Mouse (Mus musculus) frontal cortex, adult (tissue): Measurements from ENCODE around the gene Csrnp1.

ENCODE experiments used
- ATAC-seq: cut with Nextera tagmentation; 2 replicates; pipeline ENCODE4 v1.9.2; 2017; ENCODE audit warnings: mild to moderate bottlenecking, moderate library complexity, mixed read lengths; ENCODE audit not compliant: low TSS enrichment

Csrnp1 gene

GRCm38 (mm10) chr9:119945173-119945900, 39.1 kb downstream of the Csrnp1 start:
- ATAC-seq: no peak

DNA sequence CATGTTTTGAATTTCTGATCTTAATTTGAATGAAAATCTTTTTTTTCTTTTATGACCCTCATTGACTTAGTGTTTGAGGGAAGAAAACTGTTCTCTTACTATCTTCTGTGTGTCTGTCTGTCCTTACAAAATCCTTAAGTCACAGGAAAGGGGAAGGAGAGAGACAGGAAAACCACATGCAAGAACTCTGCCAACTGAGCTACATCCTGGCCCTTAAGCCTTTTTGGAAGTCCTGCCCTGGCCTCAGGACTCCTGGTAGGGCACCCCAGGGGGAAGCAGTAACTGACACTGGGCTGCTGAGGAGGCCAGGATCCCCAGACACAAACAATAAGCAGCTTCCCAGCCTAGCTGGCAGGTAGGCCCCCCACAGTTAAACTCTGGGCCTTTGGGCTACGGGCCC, 41.1 kb downstream of the Csrnp1 start:
- ATAC-seq: no peak

DNA sequence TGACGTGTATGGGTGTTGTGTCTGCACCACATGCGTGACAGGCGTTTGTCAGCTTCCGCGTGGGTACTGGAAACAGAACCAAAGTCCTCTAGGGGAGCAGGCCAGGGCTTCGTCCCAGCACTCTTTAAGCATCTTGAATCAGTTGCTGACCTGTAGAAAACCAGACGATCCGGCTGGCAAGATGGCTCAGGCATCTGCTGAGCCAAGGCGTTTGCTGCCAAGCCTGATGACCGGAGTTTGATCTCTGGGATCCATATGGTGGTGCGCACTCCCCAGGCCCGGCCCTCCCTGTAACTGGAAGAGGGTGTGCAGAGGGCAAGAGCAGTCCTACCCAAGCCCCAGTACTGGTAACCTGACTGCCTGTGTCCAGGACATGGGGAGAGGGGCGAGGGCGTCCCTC, 42.6 kb downstream of the Csrnp1 start:
- ATAC-seq: no peak

GRCm38 (mm10) chr9:119941407-119941806, 43.1 kb downstream of the Csrnp1 start:
- ATAC-seq: no peak

DNA sequence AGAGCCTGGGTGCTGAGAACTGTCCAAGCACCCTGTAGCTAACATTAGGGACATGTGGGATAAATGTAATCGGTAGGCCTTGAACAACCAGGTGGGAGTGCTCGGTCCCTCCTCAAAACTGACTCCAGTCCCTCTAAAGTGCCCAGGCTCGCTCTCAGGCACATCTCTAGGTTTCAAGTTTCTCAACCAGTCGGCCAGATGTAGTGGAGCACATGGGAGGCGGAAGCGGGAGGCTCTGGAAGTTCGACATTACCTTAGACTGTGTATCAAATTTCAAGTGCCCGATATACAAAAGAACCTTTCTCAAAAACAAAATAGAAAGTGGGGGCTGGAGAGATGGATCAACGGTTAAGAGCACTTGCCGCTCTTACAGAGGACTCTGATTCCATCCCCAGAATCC, 44.8 kb downstream of the Csrnp1 start:
- no peak for ATAC-seq

DNA sequence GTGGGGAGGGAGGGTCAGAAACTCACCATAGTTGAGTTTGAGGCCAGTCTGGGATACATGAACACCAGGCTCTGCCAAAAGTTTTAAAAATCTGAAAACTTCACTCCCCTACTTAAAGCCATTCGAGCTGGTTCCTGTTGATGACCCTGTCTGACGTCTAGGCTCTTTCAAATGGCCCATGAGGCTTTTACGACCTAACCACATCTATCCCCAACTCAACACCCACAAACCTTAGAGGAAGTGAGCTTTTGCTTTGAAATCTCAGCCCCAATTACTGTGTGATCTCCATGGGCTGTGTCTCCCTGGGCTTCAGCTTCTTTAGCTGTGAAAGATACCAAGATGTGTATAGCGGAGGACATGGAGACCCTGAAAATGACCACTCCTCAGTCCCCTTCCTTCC, 46.0 kb downstream of the Csrnp1 start:
- ATAC-seq: no peak

GRCm38 (mm10) chr9:119937005-119937773, 47.3 kb downstream of the Csrnp1 start, which contains the start of the genes Gorasp1 and Ttc21a:
Gene Gorasp1 (minus strand): TSS chr9:119937565.
Gene Ttc21a (plus strand): TSS chr9:119937606.
- ATAC-seq: peak; percentile 92

DNA sequence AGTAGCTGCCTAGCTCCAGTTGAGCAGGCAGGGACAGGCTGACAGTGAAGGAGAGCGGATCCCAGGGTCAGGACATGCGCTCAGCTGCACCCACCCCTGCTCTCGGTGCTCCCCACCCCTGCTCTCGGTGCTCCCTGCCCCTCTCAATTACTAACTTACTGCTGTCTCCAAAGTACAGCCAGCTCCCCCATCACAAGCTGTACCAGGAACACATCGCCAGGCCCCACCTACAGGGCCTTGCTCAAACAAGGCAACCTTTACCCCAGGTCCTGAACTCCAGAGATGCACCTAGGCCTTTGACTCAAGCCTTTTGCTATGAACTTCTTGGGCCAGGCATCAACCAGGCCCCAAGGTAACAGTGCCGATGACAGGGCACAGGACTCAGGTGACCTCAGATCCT, 50.8 kb downstream of the Csrnp1 start:
- no peak for ATAC-seq

- ATAC-seq: no peak
Measured at GRCm38 (mm10) chr9:119932358-119932757, 52.1 kb downstream of the Csrnp1 start.

GRCm38 (mm10) chr9:119926497-119926896, 58.0 kb downstream of the Csrnp1 start:
- no peak for ATAC-seq

DNA sequence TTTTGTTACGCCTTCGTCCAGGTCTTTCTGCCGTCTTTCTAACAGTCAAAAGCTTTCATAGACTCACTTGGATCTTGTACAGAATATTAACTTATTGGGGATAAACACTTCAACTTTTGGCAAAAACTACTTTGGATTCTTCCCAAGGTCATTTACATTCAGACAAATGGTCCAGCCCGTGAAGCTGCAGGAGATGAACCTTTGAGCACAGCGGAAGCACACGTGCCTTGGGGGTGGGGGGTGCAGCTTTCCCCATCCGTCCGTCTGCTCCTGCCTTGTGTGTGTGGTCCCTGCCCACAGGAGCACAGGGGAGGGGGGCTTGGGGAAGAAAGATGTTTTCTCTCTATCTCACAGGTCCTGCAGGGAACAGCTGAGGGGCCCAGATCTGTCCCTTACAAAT, 58.7 kb downstream of the Csrnp1 start:
- no peak for ATAC-seq

- no peak for ATAC-seq
Measured at GRCm38 (mm10) chr9:119925120-119925657, 59.3 kb downstream of the Csrnp1 start.

DNA sequence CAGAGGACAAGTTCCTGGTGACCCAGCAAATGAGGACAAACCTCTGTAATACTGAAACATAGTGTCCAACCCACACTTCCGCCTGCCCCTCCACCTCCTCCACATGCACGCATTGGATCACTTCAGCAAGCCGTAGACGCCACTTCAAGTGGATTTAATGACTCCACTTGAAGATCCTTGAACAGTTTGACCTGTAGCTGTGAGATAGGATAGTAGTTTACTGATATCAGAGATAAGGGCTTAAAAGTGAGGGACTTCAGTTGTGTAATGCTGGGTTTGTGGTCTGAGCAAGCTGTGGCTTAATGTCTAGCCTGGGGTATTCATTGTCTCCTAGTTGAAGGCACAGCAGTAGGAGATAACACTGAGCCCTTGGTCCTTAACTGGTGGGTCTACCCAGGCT, 61.0 kb downstream of the Csrnp1 start:
- ATAC-seq: no peak
